Mouse (Mus musculus): ENCODE measurements at regions not wholly inside any gene's neighbourhood (a gene's known extent, or its start where the extent isn't known, plus 50 kb on each side); places are given as distances from the start of the nearest gene placed in this dataset.

GRCm38 (mm10) chr2:50579620-50580019 lies 283.0 kb upstream of the Mmadhc start:
- TF ChIP-seq POLR2A (IDR thresholded peaks at IDR 0.05; ENCODE audit: borderline replicate concordance, extremely low read depth, low read depth, low read length) (no peak), CTCF (IDR thresholded peaks at IDR 0.05; ENCODE audit: insufficient read depth, low read length) (no peak)

Data from lung, adult 2 months (tissue).